Comparison of ENCODE assay signal across 8 mouse cellular contexts in the genomic region with DNA sequence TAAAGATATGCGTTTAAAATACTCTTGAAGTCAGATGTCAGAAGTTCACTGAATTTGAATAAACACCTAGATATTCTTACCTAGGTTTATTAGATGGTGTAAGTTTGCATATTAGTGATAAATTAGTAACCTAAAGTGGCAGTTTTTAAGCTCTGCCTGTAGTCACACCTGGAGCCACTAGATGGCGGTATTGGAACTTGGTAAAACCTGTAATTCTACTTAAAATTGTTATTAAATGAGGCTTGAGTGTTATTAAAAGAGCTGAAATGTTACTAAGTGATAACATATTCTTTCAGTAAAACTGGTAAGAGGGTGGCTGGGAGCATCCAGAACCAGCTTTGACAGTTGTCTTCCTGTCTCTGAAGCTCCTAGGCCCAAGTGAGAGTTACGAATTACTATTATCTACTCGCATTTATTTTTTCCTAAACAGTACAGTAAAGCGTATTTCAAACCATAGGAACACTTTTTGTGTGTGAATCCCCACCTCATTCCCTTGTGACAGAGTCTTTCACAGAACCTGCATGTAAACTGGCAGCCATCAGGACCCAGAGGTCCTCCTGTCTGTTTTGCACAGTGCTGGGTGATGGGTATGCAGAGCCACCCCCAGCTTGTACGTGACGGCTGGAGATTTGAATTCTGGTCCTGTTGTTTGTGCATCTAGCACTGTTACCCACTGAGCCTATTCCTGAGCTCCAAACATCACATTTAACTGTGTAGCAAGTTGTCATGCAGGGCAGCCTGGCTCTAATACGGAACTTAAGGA. TPM values are rescaled to one million over a fixed set of nuclear protein-coding genes. Genes with fewer than 3 reads are reported as not detected.
A peak's percentile ranks its signal among the peaks of the same experiment; 100 is the strongest.
DNase-seq lines count a peak whose midpoint lies in the region; ATAC-seq and TF ChIP-seq lines count a peak whose summit lies in the region.

No protein-coding gene starts in this region.

- no peak overlapping the region for H3K4me3 ChIP-seq in hindbrain, embryonic 10.5 days
- no peak overlapping the region for H3K4me3 ChIP-seq in hindbrain, embryonic 12.5 days
- no peak overlapping the region for H3K4me3 ChIP-seq in E14TG2a.4 (replicated peaks; ENCODE audit: low read length)
- no peak overlapping the region for H3K4me3 ChIP-seq in heart, embryonic 10.5 days

- H3K4me1 ChIP-seq in hindbrain, embryonic 10.5 days (replicated peaks): peaks cover 9% of the 10 kb centered on the region; the same call in 1 of the 2 replicates
- peaks cover 5% of the 10 kb centered on the region; the same call in 1 of the 2 replicates for H3K4me1 ChIP-seq in hindbrain, embryonic 12.5 days
- peaks cover 52% of the 10 kb centered on the region for H3K4me1 ChIP-seq in E14TG2a.4 (replicated peaks; ENCODE audit: low read depth, low read length)
- H3K4me1 ChIP-seq in heart, embryonic 10.5 days: peaks cover 26% of the 10 kb centered on the region

- no peak overlapping the region for H3K4me2 ChIP-seq in hindbrain, embryonic 12.5 days (replicated peaks)

- WGBS in hindbrain, embryonic 10.5 days: 68% methylated on average over 8 of the region's 8 CpGs
- 66% methylated on average over 8 of the region's 8 CpGs for WGBS in hindbrain, embryonic 12.5 days
- 51% methylated on average over 8 of the region's 8 CpGs for WGBS in heart, embryonic 10.5 days

- DNase-seq in hindbrain, embryonic 10.5 days (ENCODE audit: low spot score): peak; percentile 26
- DNase-seq in c-Kit-negative CD71-positive TER-119-positive erythroid progenitor cells, embryonic 14.5 days (ENCODE audit: low read depth, low spot score): peak; percentile 54
- DNase-seq in heart, embryonic 10.5 days (ENCODE audit: low spot score): peak; percentile 75
- peak; percentile 52 to 80 for DNase-seq in kidney, postnatal 36 days
- peak; percentile 63 for DNase-seq in lung, postnatal 25 days (ENCODE audit: low spot score)
- DNase-seq in thymus, postnatal 0 days (ENCODE audit: low spot score): peak; percentile 75

- peak; percentile 92 for TF ChIP-seq CTCF in E14TG2a.4 (conservative IDR thresholded peaks at IDR 0.05; ENCODE audit: low read length)

- no peaks in the 10 kb centered on the region for H3K9me3 ChIP-seq in hindbrain, embryonic 10.5 days
- H3K9me3 ChIP-seq in hindbrain, embryonic 12.5 days (replicated peaks): no peaks in the 10 kb centered on the region
- H3K9me3 ChIP-seq in E14TG2a.4 (ENCODE audit: low read length): no peaks in the 10 kb centered on the region
- no peaks in the 10 kb centered on the region for H3K9me3 ChIP-seq in heart, embryonic 10.5 days

- ATAC-seq in hindbrain, embryonic 12.5 days (ENCODE audit: low FRiP score): no peak

- H3K27me3 ChIP-seq in hindbrain, embryonic 10.5 days (ENCODE audit: insufficient read depth, poor library complexity, severe bottlenecking): no peaks in the 10 kb centered on the region
- H3K27me3 ChIP-seq in hindbrain, embryonic 12.5 days: no peaks in the 10 kb centered on the region
- H3K27me3 ChIP-seq in E14TG2a.4 (ENCODE audit: insufficient read depth, low read length): no peaks in the 10 kb centered on the region
- no peaks in the 10 kb centered on the region for H3K27me3 ChIP-seq in heart, embryonic 10.5 days (ENCODE audit: insufficient read depth, poor library complexity, severe bottlenecking)

- H3K9ac ChIP-seq in hindbrain, embryonic 12.5 days: no peak overlapping the region

- no peak overlapping the region for H3K27ac ChIP-seq in hindbrain, embryonic 10.5 days
- H3K27ac ChIP-seq in hindbrain, embryonic 12.5 days: no peak overlapping the region
- no peak overlapping the region; the same call in 1 of the 2 replicates for H3K27ac ChIP-seq in heart, embryonic 10.5 days

- peaks cover under 1% of the 10 kb centered on the region for H3K36me3 ChIP-seq in hindbrain, embryonic 10.5 days
- no peaks in the 10 kb centered on the region for H3K36me3 ChIP-seq in hindbrain, embryonic 12.5 days
- peaks cover 15% of the 10 kb centered on the region for H3K36me3 ChIP-seq in E14TG2a.4 (ENCODE audit: insufficient read depth, low read length)
- H3K36me3 ChIP-seq in heart, embryonic 10.5 days: no peaks in the 10 kb centered on the region

RNA-seq across cellular contexts. Expression of a gene that starts 13.0 kb away (rescaled TPM):
- polyA plus RNA-seq in hindbrain, embryonic 10.5 days (2016; fragmentation: Nextera tagmentation; extraction: Ambion mirVana): 0.20 and 0.21 TPM in 2 replicates
- polyA plus RNA-seq in hindbrain, embryonic 12.5 days (2016; fragmentation: Nextera tagmentation; extraction: Ambion mirVana): 0.21 TPM in 1 of 2 replicates, not detected in the other
- polyA plus RNA-seq in heart, embryonic 10.5 days (2016; fragmentation: Nextera tagmentation; extraction: Ambion mirVana): 0.34 TPM in 1 of 2 replicates, not detected in the other
- 5.5 and 6.3 TPM in 2 replicates for polyA plus RNA-seq in thymus, postnatal 0 days (2015; fragmentation: Nextera tagmentation; extraction: Ambion mirVana)

RNA-seq across cellular contexts. Expression of a gene that starts 36.4 kb away (rescaled TPM):
- 2.0 and 2.4 TPM in 2 replicates for polyA plus RNA-seq in hindbrain, embryonic 10.5 days (2016; fragmentation: Nextera tagmentation; extraction: Ambion mirVana)
- 2.0 and 2.1 TPM in 2 replicates for polyA plus RNA-seq in hindbrain, embryonic 12.5 days (2016; fragmentation: Nextera tagmentation; extraction: Ambion mirVana)
- polyA plus RNA-seq in heart, embryonic 10.5 days (2016; fragmentation: Nextera tagmentation; extraction: Ambion mirVana): 1.6 and 2.3 TPM in 2 replicates
- polyA plus RNA-seq in thymus, postnatal 0 days (2015; fragmentation: Nextera tagmentation; extraction: Ambion mirVana): 12.5 and 13.4 TPM in 2 replicates

RNA-seq across cellular contexts. Expression of a gene that starts 50.1 kb away (rescaled TPM):
- 69.4 and 70.9 TPM in 2 replicates for polyA plus RNA-seq in hindbrain, embryonic 10.5 days (2016; fragmentation: Nextera tagmentation; extraction: Ambion mirVana)
- 60.0 and 60.3 TPM in 2 replicates for polyA plus RNA-seq in hindbrain, embryonic 12.5 days (2016; fragmentation: Nextera tagmentation; extraction: Ambion mirVana)
- 63.4 and 68.7 TPM in 2 replicates for polyA plus RNA-seq in heart, embryonic 10.5 days (2016; fragmentation: Nextera tagmentation; extraction: Ambion mirVana)
- 90.1 and 102 TPM in 2 replicates for polyA plus RNA-seq in thymus, postnatal 0 days (2015; fragmentation: Nextera tagmentation; extraction: Ambion mirVana)
